Mouse (Mus musculus) MEL (cell line): ENCODE measurements at regions not wholly inside any gene's neighbourhood (a gene's known extent, or its start where the extent isn't known, plus 50 kb on each side); places are given as distances from the start of the nearest gene placed in this dataset.

Source experiments
- CTCF ChIP-seq, 3 experiments: IDR thresholded peaks in 2 of 3; conservative IDR thresholded peaks in 1 of 3; 2 replicates each; pipeline ENCODE4 v1.5.1; 2011 to 2012; ENCODE audit warnings: low read length in 3 of 3, low read depth in 2 of 3, mild to moderate bottlenecking in 2 of 3, improper control_type of control experiment in 1 of 3, inconsistent platforms in 1 of 3, mixed read lengths in 1 of 3, moderate library complexity in 1 of 3; ENCODE audit not compliant: control insufficient read depth in 1 of 3, insufficient read depth in 1 of 3, poor library complexity in 1 of 3, severe bottlenecking in 1 of 3
- EP300 ChIP-seq, 2 experiments: IDR thresholded peaks; 2 replicates each; pipeline ENCODE4 v1.6.1; 2011; ENCODE audit warnings: improper control_type of control experiment in 2 of 2, low read length in 2 of 2, low read depth in 1 of 2, mild to moderate bottlenecking in 1 of 2
- GATA1 ChIP-seq: IDR thresholded peaks from 2 replicates; pipeline ENCODE4 v1.6.1; 2011; ENCODE audit warnings: low read depth, low read length, improper control_type of control experiment
- HCFC1 ChIP-seq: IDR thresholded peaks from 2 replicates; pipeline ENCODE4 v1.6.1; 2012; ENCODE audit warnings: low read depth, mild to moderate bottlenecking, inconsistent platforms, low read length, improper control_type of control experiment, moderate library complexity
- MXI1 ChIP-seq: IDR thresholded peaks from 2 replicates; pipeline ENCODE4 v1.6.1; 2011; ENCODE audit warnings: mild to moderate bottlenecking, low read depth, low read length, improper control_type of control experiment
- POLR2A ChIP-seq, 2 experiments: IDR thresholded peaks; 2 replicates each; pipeline ENCODE4 v1.6.1; 2011 to 2012; ENCODE audit warnings: low read length in 2 of 2, mild to moderate bottlenecking in 2 of 2, control low read depth in 1 of 2, improper control_type of control experiment in 1 of 2, low read depth in 1 of 2, moderate library complexity in 1 of 2; ENCODE audit not compliant: control insufficient read depth in 1 of 2, insufficient read depth in 1 of 2, poor library complexity in 1 of 2
- POLR2AphosphoS2 ChIP-seq: IDR thresholded peaks from 2 replicates; pipeline ENCODE4 v1.6.1; 2011; ENCODE audit warnings: low read length, improper control_type of control experiment
- ZC3H11A ChIP-seq: IDR thresholded peaks from 2 replicates; pipeline ENCODE4 v1.6.1; 2012; ENCODE audit warnings: low read depth, mild to moderate bottlenecking, inconsistent platforms, low read length, improper control_type of control experiment
- ZNF384 ChIP-seq: IDR thresholded peaks from 2 replicates; pipeline ENCODE4 v1.6.1; 2012; ENCODE audit warnings: low read depth, mild to moderate bottlenecking, inconsistent platforms, low read length, improper control_type of control experiment

- TF ChIP-seq POLR2AphosphoS2 (no peak), EP300 (IDR thresholded peaks at IDR 0.05; ENCODE audit: low read depth in 1 of 2, low read length in 2 of 2) (no peak), GATA1 (no peak), ZC3H11A (no peak), POLR2A (IDR thresholded peaks at IDR 0.05; ENCODE audit: control insufficient read depth in 1 of 2, insufficient read depth in 1 of 2, low read depth in 1 of 2, low read length in 2 of 2, poor library complexity in 1 of 2) (no peak), ZNF384 (no peak), MXI1 (no peak), CTCF (IDR thresholded peaks at IDR 0.05 in 2 of 3, conservative IDR thresholded peaks at IDR 0.05 in 1 of 3; ENCODE audit: control insufficient read depth in 1 of 3, insufficient read depth in 1 of 3, low read depth in 2 of 3, low read length in 3 of 3, poor library complexity in 1 of 3, severe bottlenecking in 1 of 3) (no peak), HCFC1 (no peak)
Measured at GRCm38 (mm10) chr3:42212456-42212855, 470.0 kb downstream of the D3Ertd751e start.
